Mouse (Mus musculus): ENCODE results near the gene Zbtb8b.
"Not testable (repeated sequence)": the region's sequence is repeated elsewhere in the genome, so short reads cannot be mapped to it uniquely, and the experiment has no call there.

The Zbtb8b gene

GRCm38 (mm10) chr4:129416478-129416877 is 24.2 kb downstream of the Zbtb8b start:
- in situ Hi-C loops (cut with MboI, MseI) = no loop called here

- in situ Hi-C loops (cut with MboI, MseI) = no loop called here
Measured at GRCm38 (mm10) chr4:129415892-129416291, 24.8 kb downstream of the Zbtb8b start.

- in situ Hi-C loops (cut with MboI, MseI) = no loop called here
Measured at GRCm38 (mm10) chr4:129410991-129411390, 29.7 kb downstream of the Zbtb8b start.

GRCm38 (mm10) chr4:129410532-129410931 is 30.1 kb downstream of the Zbtb8b start:
- in situ Hi-C loops (cut with MboI, MseI) = not testable (repeated sequence)

- in situ Hi-C loops (cut with MboI, MseI) = no loop called here
Measured at GRCm38 (mm10) chr4:129406447-129406846, 34.2 kb downstream of the Zbtb8b start.

GRCm38 (mm10) chr4:129399813-129400212 is 40.8 kb downstream of the Zbtb8b start:
- in situ Hi-C loops (cut with MboI, MseI) = loop anchor here (5.0 to 10.0 kb wide), 2 partner anchors 42 to 1165 kb away; partner anchors contain the start of gene Zbtb8b

- in situ Hi-C loops (cut with MboI, MseI) = loop anchor here (10.0 kb wide), 1 partner anchor 1168 kb away; no protein-coding TSS in a partner anchor
Measured at GRCm38 (mm10) chr4:129396960-129397359, 43.7 kb downstream of the Zbtb8b start.

- in situ Hi-C loops (cut with MboI, MseI) = loop anchor here (10.0 kb wide), 1 partner anchor 1171 kb away; no protein-coding TSS in a partner anchor
Measured at GRCm38 (mm10) chr4:129394089-129394870, 46.4 kb downstream of the Zbtb8b start.

GRCm38 (mm10) chr4:129390936-129391557 is 49.6 kb downstream of the Zbtb8b start:
- in situ Hi-C loops (cut with MboI, MseI) = loop anchor here (10.0 kb wide), 1 partner anchor 1174 kb away; no protein-coding TSS in a partner anchor

- in situ Hi-C loops (cut with MboI, MseI) = loop anchor here (10.0 kb wide), 1 partner anchor 1175 kb away; no protein-coding TSS in a partner anchor
Measured at GRCm38 (mm10) chr4:129390216-129390743, 50.4 kb downstream of the Zbtb8b start.

- in situ Hi-C loops (cut with MboI, MseI) = no loop called here
Measured at GRCm38 (mm10) chr4:129388404-129388803, 52.2 kb downstream of the Zbtb8b start.

GRCm38 (mm10) chr4:129386989-129387388 is 53.7 kb downstream of the Zbtb8b start:
- in situ Hi-C loops (cut with MboI, MseI) = no loop called here

GRCm38 (mm10) chr4:129386269-129386946 is 54.2 kb downstream of the Zbtb8b start:
- in situ Hi-C loops (cut with MboI, MseI) = no loop called here

- in situ Hi-C loops (cut with MboI, MseI) = no loop called here
Measured at GRCm38 (mm10) chr4:129385685-129386084, 55.0 kb downstream of the Zbtb8b start.

GRCm38 (mm10) chr4:129384440-129384839 is 56.2 kb downstream of the Zbtb8b start:
- in situ Hi-C loops (cut with MboI, MseI) = no loop called here

GRCm38 (mm10) chr4:129383586-129383985 is 57.1 kb downstream of the Zbtb8b start:
- in situ Hi-C loops (cut with MboI, MseI) = no loop called here

GRCm38 (mm10) chr4:129382488-129382887 is 58.2 kb downstream of the Zbtb8b start:
- in situ Hi-C loops (cut with MboI, MseI) = no loop called here

GRCm38 (mm10) chr4:129382029-129382428 is 58.6 kb downstream of the Zbtb8b start:
- in situ Hi-C loops (cut with MboI, MseI) = no loop called here

GRCm38 (mm10) chr4:129381148-129381547 is 59.5 kb downstream of the Zbtb8b start:
- in situ Hi-C loops (cut with MboI, MseI) = no loop called here

GRCm38 (mm10) chr4:129379805-129380204 is 60.8 kb downstream of the Zbtb8b start:
- in situ Hi-C loops (cut with MboI, MseI) = no loop called here

- in situ Hi-C loops (cut with MboI, MseI) = no loop called here
Measured at GRCm38 (mm10) chr4:129377601-129378390, 62.9 kb downstream of the Zbtb8b start, which contains the start of gene Zbtb8a. Gene Zbtb8a (minus strand): TSS chr4:129378116.

Measured in T-helper 1 cell (primary cell).